Mouse (Mus musculus) hindbrain, embryonic 14.5 days (tissue): Measurements from ENCODE around the gene Glycam1. TPM values are rescaled to one million over a fixed set of nuclear protein-coding genes. Genes with fewer than 3 reads are reported as not detected.

Experiments used
- polyA plus RNA-seq: library from polyadenylated mRNA; unstranded; fragments of >200 nt; fragmentation: Nextera tagmentation; extraction: Ambion mirVana; gene quantifications from 2 replicates; pipeline ENCODE4 v1.2.1, GENCODE M21; 2014

Gene Glycam1
- polyA plus RNA-seq, 1 experiment from 2014 or later: not detected

Other genes with a start within 250 kb of the Glycam1 start
- 25.7 and 25.9 TPM in 2 replicates for gene Zfp385a, start 225.0 kb downstream of the Glycam1 start, polyA plus RNA-seq
- gene Itga5, start 198.3 kb downstream of the Glycam1 start, polyA plus RNA-seq: 7.7 and 8.1 TPM in 2 replicates
- gene Gtsf1, start 134.6 kb downstream of the Glycam1 start, polyA plus RNA-seq: not detected in 2 replicates
- gene Gtsf2, start 116.6 kb downstream of the Glycam1 start, polyA plus RNA-seq: not detected in 2 replicates
- 2.0 and 2.2 TPM in 2 replicates for gene Nckap1l, start 111.3 kb downstream of the Glycam1 start, polyA plus RNA-seq
- 88.9 and 90.0 TPM in 2 replicates for gene Pde1b, start 62.0 kb downstream of the Glycam1 start, polyA plus RNA-seq
- 124 and 125 TPM in 2 replicates for gene Ppp1r1a, start 27.1 kb downstream of the Glycam1 start, polyA plus RNA-seq
- gene Mucl1, start 190.4 kb upstream of the Glycam1 start, polyA plus RNA-seq: not detected in 2 replicates